Mouse (Mus musculus) c-Kit-positive CD71-positive TER-119-positive erythroid progenitor cells, embryonic 14.5 days (primary cell): Measurements from ENCODE around the gene Clps.

Source experiments
- DNase-seq: peaks from one replicate; pipeline ENCODE4 v3.0.0-alpha.2; 2013; ENCODE audit warnings: low spot score

Gene Clps

DNA sequence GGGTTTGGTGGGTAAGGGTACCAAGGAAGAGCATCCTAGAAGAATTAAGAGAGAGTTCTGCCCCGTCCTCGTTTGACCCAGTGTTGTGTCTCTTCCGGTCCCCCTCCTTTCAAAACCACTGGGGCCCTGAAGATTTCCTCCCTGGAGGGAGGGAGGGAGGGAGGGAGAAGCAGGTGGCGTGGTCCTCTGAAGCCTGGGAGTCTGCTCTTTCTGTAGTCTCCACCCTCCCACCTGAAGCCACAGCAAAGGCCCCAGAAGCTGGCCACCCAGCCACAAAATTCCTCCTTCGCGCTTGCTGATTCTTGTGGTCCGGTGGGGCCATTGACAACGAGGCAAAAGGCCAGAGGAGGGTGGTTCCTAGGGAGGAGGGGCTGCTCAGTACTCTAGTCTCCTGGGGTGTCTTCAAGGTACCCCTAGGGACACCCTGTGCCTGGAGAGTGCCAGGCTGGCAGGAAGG lies 41.9 kb downstream of the Clps start:
- no peak for DNase-seq

DNA sequence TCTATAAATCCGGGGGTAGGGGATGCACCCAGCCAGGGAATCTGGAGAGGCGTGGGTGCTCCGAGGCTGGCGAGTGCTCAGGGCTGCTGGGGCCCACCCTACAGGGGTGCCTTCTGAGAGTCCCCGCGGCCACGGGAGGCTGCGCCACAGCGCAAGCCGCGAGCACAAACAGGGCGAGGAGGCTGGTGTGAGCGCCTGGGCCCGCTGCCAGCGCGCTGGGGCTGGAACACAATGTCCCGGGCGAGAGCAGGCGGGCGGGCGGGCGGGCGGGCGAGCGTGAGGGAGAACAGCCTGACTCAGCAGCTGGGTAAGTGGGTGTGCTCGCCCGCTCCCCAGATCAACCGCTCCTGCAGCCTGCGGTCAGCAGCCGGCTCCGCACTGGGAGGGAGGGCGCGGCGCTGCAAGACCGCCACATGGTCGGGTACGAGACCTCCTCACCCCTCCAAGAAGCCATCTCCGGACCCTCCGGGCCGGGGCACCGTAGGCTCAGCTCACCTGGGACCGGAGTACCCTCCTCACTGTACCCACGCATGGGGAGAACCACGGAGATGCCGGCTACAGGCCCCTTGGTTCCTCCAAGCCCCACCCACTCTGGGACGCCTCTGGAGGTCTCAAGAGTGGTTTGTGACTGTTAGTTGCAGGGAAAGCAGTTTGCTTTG lies 42.5 kb downstream of the Clps start:
- DNase-seq = no peak

DNA sequence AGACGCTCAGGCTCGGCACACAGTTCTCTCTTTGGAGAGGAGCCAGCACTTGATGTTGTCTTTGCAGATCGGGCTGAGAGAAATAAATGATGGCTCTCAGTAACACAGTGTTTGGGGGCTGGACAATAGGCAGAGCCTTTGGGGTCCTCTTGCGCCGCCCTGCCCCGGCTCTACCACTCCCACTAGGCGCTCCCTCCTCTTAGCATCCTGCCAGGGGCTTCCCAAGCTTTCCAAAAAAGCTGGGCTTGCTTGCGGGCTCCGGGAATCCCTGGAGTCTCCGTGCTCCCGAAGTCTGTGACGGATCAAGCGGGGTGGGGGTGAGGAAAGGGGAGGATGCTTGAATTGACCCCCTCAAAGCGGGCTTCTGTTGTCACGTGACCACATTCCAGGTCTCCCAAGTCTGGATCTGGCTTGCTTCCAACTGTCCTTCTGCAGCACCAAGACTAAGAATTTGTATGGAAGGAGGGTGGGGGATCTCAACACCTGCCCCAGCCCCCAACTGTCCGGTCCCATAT lies 43.1 kb downstream of the Clps start, which contains the start of gene Fkbp5:
Gene Fkbp5 (minus strand): TSS at position 87 of the 515 bp plus-strand sequence.
- DNase-seq = no peak

DNA sequence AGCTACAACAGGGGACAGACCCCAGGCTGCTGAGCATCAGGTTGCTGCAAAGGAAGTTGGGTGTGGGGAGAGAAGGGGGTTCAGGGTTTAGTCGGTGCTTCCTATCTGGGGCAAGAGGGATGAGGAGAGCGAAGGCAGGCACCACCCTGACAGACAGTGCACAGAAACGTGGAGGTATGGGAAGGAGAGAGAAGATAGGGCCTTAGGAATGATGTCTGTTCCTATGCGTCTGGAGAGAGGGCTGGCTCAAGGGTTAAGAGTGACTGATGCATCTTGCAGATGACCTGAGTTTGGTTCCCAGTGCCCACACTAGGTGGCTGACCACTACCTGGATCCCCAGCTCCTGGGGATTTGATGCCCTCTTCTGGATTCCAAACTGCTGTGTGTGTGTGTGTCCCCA lies 43.7 kb downstream of the Clps start:
- DNase-seq = no peak

GRCm38 (mm10) chr17:28515431-28516341 lies 44.9 kb downstream of the Clps start:
- no peak for DNase-seq

DNA sequence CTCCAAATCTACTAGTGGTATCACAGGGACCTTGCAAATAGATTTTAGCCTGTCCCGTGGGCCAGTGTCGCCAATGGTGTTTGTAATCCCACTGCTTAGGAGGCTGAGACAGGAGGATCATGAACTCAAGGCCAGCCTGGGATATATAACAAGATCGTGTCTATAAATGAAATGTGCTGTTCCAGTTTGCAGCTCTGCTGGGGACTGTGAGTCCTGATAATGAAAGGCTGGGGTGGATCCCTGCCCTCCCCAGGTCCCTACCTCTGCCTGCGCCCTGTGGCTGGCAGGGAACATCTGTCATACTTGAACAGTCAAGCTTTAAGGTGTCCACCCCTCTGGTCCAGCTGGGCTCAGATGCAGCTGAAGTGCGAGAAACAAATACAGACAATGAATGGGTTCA lies 46.0 kb downstream of the Clps start:
- DNase-seq = no peak

GRCm38 (mm10) chr17:28513844-28514243 lies 46.7 kb downstream of the Clps start:
- DNase-seq = no peak

DNA sequence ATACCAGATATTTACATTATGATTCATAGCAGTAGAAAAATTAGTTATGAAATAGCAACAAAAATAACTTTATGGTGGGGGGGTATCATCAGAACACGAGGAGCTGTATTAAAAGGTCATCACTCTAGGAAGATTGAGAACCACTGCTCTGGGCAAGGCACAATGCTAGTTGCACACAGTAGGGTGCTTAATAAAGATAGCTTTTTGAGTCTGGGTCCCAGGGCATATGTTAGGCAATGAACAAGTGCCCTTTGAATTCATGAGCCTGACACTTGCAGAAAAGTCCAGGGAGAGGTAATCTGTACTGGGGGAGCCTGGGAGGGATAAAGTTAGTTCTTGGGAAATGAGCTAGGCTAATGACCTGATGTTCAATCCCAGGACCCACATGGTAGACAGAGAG lies 47.2 kb downstream of the Clps start:
- no peak for DNase-seq

GRCm38 (mm10) chr17:28512696-28513095 lies 47.9 kb downstream of the Clps start:
- DNase-seq = no peak

GRCm38 (mm10) chr17:28511616-28512541 lies 48.7 kb downstream of the Clps start:
- no peak for DNase-seq

- DNase-seq = no peak
Measured at GRCm38 (mm10) chr17:28510445-28511342, 49.9 kb downstream of the Clps start.
